ENCODE assay signal across 8 mouse cellular contexts in genomic region chr11:30885171-30885871, GRCm38 (mm10). TPM values are rescaled to one million over a fixed set of nuclear protein-coding genes. Genes with fewer than 3 reads are reported as not detected.
DNase-seq lines count a peak whose midpoint lies in the region; ATAC-seq and TF ChIP-seq lines count a peak whose summit lies in the region.

Gene Gpr75, plus strand, starts transcription at chr11:30885358.
Gene Asb3, plus strand, starts transcription at chr11:30885416.

- H3K4me2 ChIP-seq in limb, embryonic 11.5 days (ENCODE audit: low read depth, severe bottlenecking) = peak within 1 kb of the TSS; percentile 88
- H3K4me2 ChIP-seq in midbrain, embryonic 11.5 days = peak within 1 kb of the TSS; percentile 79
- H3K4me2 ChIP-seq in stomach, embryonic 14.5 days (replicated peaks; ENCODE audit: low read depth, low read length) = peak within 1 kb of the TSS; percentile 85

- DNase-seq in spleen, adult 2 months (ENCODE audit: low read depth in 1 of 2, low spot score in 2 of 2) = no peak
- no peak for DNase-seq in spleen, postnatal 14 days (ENCODE audit: low spot score in 2 of 2)
- DNase-seq in heart, adult 9 months (ENCODE audit: low spot score in 2 of 2) = peak; percentile 20 to 21
- peak; percentile 28 for DNase-seq in kidney, adult 9 months
- DNase-seq in limb, embryonic 11.5 days (ENCODE audit: low spot score) = peak; percentile 67
- peak; percentile 91 for DNase-seq in midbrain, embryonic 11.5 days (ENCODE audit: low spot score, missing footprints)

- H3K4me3 ChIP-seq in spleen, adult 2 months (ENCODE audit: extremely low read depth, insufficient read depth, insufficient read length) = peak within 1 kb of the TSS; percentile 16; the same call in 1 of the 2 replicates
- peak within 1 kb of the TSS; percentile 42 for H3K4me3 ChIP-seq in limb, embryonic 11.5 days (ENCODE audit: low read depth, low read length)
- H3K4me3 ChIP-seq in midbrain, embryonic 11.5 days (ENCODE audit: low read depth, low read length) = peak within 1 kb of the TSS; percentile 43
- peak within 1 kb of the TSS; percentile 37 for H3K4me3 ChIP-seq in stomach, embryonic 14.5 days (ENCODE audit: low read depth, low read length)

- no peaks in the 10 kb centered on the region for H3K4me1 ChIP-seq in spleen, adult 2 months (ENCODE audit: control insufficient read depth, insufficient read depth, insufficient read length)
- no peaks in the 10 kb centered on the region for H3K4me1 ChIP-seq in limb, embryonic 11.5 days (ENCODE audit: control insufficient read depth, insufficient read depth, low read length)
- peaks cover 4% of the 10 kb centered on the region for H3K4me1 ChIP-seq in midbrain, embryonic 11.5 days (ENCODE audit: control insufficient read depth, insufficient read depth, low read length)
- H3K4me1 ChIP-seq in stomach, embryonic 14.5 days (ENCODE audit: control insufficient read depth, insufficient read depth, low read length) = no peaks in the 10 kb centered on the region

- H3K27ac ChIP-seq in spleen, adult 2 months (ENCODE audit: insufficient read depth, low read length) = no peak within 1 kb of the TSS
- no peak within 1 kb of the TSS for H3K27ac ChIP-seq in limb, embryonic 11.5 days (replicated peaks; ENCODE audit: low read depth, low read length)
- H3K27ac ChIP-seq in midbrain, embryonic 11.5 days (ENCODE audit: low read depth, low read length) = peak within 1 kb of the TSS; percentile 35; the same call in 1 of the 2 replicates
- H3K27ac ChIP-seq in stomach, embryonic 14.5 days (ENCODE audit: low read length) = no peak within 1 kb of the TSS

- H3K9ac ChIP-seq in limb, embryonic 11.5 days (ENCODE audit: low read length) = peak within 1 kb of the TSS; percentile 48; the same call in 1 of the 2 replicates
- peak within 1 kb of the TSS; percentile 67 for H3K9ac ChIP-seq in midbrain, embryonic 11.5 days (ENCODE audit: low read length)
- H3K9ac ChIP-seq in stomach, embryonic 14.5 days (replicated peaks; ENCODE audit: low read depth, low read length) = peak within 1 kb of the TSS; percentile 28

- TF ChIP-seq POLR2A in spleen, adult 2 months (IDR thresholded peaks at IDR 0.05; ENCODE audit: low read depth, low read length) = no peak

- WGBS in spleen, adult 2 months = 15% methylated on average over 41 of the region's 41 CpGs
- WGBS in limb, embryonic 11.5 days = 4% methylated on average over 41 of the region's 41 CpGs
- WGBS in midbrain, embryonic 11.5 days = 2% methylated on average over 40 of the region's 41 CpGs
- 4% methylated on average over 41 of the region's 41 CpGs for WGBS in stomach, embryonic 14.5 days

- no peak for TF ChIP-seq CTCF in spleen, adult 2 months (IDR thresholded peaks at IDR 0.05; ENCODE audit: extremely low read depth, insufficient read depth, insufficient read length, insufficient replicate concordance)

- no peaks in the 10 kb centered on the region for H3K9me3 ChIP-seq in limb, embryonic 11.5 days (ENCODE audit: control insufficient read depth, low read length)
- no peaks in the 10 kb centered on the region for H3K9me3 ChIP-seq in midbrain, embryonic 11.5 days (ENCODE audit: control insufficient read depth, low read length)
- no peaks in the 10 kb centered on the region for H3K9me3 ChIP-seq in stomach, embryonic 14.5 days (ENCODE audit: control insufficient read depth, low read depth, low read length)

- no peaks in the 10 kb centered on the region; the same call in 1 of the 2 replicates for H3K36me3 ChIP-seq in spleen, adult 2 months (ENCODE audit: control insufficient read depth, insufficient read depth, low read length)
- no peaks in the 10 kb centered on the region for H3K36me3 ChIP-seq in limb, embryonic 11.5 days (ENCODE audit: control insufficient read depth, insufficient read depth, low read length)
- H3K36me3 ChIP-seq in midbrain, embryonic 11.5 days (ENCODE audit: control insufficient read depth, insufficient read depth, low read length) = no peaks in the 10 kb centered on the region
- no peaks in the 10 kb centered on the region for H3K36me3 ChIP-seq in stomach, embryonic 14.5 days (ENCODE audit: control insufficient read depth, insufficient read depth, low read length)

- H3K27me3 ChIP-seq in spleen, adult 2 months (ENCODE audit: control insufficient read depth, insufficient read depth, low read length) = peaks cover 5% of the 10 kb centered on the region; the same call in 1 of the 2 replicates
- H3K27me3 ChIP-seq in limb, embryonic 11.5 days (ENCODE audit: control insufficient read depth, insufficient read depth, low read length) = no peaks in the 10 kb centered on the region
- H3K27me3 ChIP-seq in midbrain, embryonic 11.5 days (ENCODE audit: control insufficient read depth, insufficient read depth, low read length) = no peaks in the 10 kb centered on the region
- no peaks in the 10 kb centered on the region for H3K27me3 ChIP-seq in stomach, embryonic 14.5 days (ENCODE audit: control insufficient read depth, insufficient read depth, low read length)

- peak; percentile 78 for ATAC-seq in erythroid progenitor cell, adult 5-6 weeks (replicated peaks; ENCODE audit: low FRiP score, poor library complexity, severe bottlenecking)
- ATAC-seq in limb, embryonic 11.5 days (ENCODE audit: insufficient number of reproducible peaks, low FRiP score, low TSS enrichment, low read depth) = peak; percentile 86
- peak; percentile 97 for ATAC-seq in midbrain, embryonic 11.5 days (ENCODE audit: low FRiP score)
- peak; percentile 92 for ATAC-seq in stomach, embryonic 14.5 days (ENCODE audit: insufficient number of reproducible peaks, insufficient read depth, low FRiP score, low read depth)

RNA-seq across cellular contexts. Expression of gene Gpr75, which starts in this region (rescaled TPM):
- 0.06 TPM in 2 replicates for polyA plus RNA-seq in spleen, adult 2 months (2012; rRNA removed)
- total RNA-seq in erythroid progenitor cell, adult 5-6 weeks (2015; ENCODE audit: low replicate concordance) = not detected in 2 replicates
- total RNA-seq in erythroid progenitor cell, adult 5-6 weeks (2017; ENCODE audit: low replicate concordance) = not detected in 2 replicates
- 0.52 and 0.56 TPM in 2 replicates for polyA plus RNA-seq in limb, embryonic 11.5 days (2014; fragmentation: Nextera tagmentation; extraction: Ambion mirVana)
- 1.2 and 2.0 TPM in 2 replicates for polyA plus RNA-seq in midbrain, embryonic 11.5 days (2014; fragmentation: Nextera tagmentation; extraction: Ambion mirVana)
- polyA plus RNA-seq in stomach, embryonic 14.5 days (2014; fragmentation: Nextera tagmentation; extraction: Ambion mirVana) = 0.25 and 0.59 TPM in 2 replicates

RNA-seq across cellular contexts. Expression of gene Asb3, which starts in this region (rescaled TPM):
- polyA plus RNA-seq in spleen, adult 2 months (2012; rRNA removed) = 1.7 and 2.2 TPM in 2 replicates
- 17.7 and 21.4 TPM in 2 replicates for total RNA-seq in erythroid progenitor cell, adult 5-6 weeks (2015; ENCODE audit: low replicate concordance)
- total RNA-seq in erythroid progenitor cell, adult 5-6 weeks (2017; ENCODE audit: low replicate concordance) = 12.3 and 13.1 TPM in 2 replicates
- polyA plus RNA-seq in limb, embryonic 11.5 days (2014; fragmentation: Nextera tagmentation; extraction: Ambion mirVana) = 31.2 and 31.9 TPM in 2 replicates
- polyA plus RNA-seq in midbrain, embryonic 11.5 days (2014; fragmentation: Nextera tagmentation; extraction: Ambion mirVana) = 32.0 and 36.3 TPM in 2 replicates
- polyA plus RNA-seq in stomach, embryonic 14.5 days (2014; fragmentation: Nextera tagmentation; extraction: Ambion mirVana) = 35.8 and 36.5 TPM in 2 replicates

Comparison
In these comparisons a context has a peak if more than half of its experiments do, and no peak if none do; other contexts are left out.
1. RNA of gene Asb3 (polyA plus RNA-seq): 35.8 to 36.5 TPM in stomach, embryonic 14.5 days, 32.0 to 36.3 TPM in midbrain, embryonic 11.5 days and 31.2 to 31.9 TPM in limb, embryonic 11.5 days; 1.7 to 2.2 TPM in spleen, adult 2 months; every median in the first group is over 10 times any median in the second.
2. DNase-seq: peak in heart, adult 9 months (2 of 2), kidney, adult 9 months (single experiment), limb, embryonic 11.5 days (single experiment) and midbrain, embryonic 11.5 days (single experiment); none in spleen, adult 2 months (0 of 2) and spleen, postnatal 14 days (0 of 2).
3. Peak in every context shown above with its lines, with median percentiles within 50 percentile points of each other: H3K4me3 ChIP-seq, ATAC-seq, H3K4me2 ChIP-seq and H3K9ac ChIP-seq.